8 mouse cellular contexts compared by ENCODE assay signal in the genomic region with DNA sequence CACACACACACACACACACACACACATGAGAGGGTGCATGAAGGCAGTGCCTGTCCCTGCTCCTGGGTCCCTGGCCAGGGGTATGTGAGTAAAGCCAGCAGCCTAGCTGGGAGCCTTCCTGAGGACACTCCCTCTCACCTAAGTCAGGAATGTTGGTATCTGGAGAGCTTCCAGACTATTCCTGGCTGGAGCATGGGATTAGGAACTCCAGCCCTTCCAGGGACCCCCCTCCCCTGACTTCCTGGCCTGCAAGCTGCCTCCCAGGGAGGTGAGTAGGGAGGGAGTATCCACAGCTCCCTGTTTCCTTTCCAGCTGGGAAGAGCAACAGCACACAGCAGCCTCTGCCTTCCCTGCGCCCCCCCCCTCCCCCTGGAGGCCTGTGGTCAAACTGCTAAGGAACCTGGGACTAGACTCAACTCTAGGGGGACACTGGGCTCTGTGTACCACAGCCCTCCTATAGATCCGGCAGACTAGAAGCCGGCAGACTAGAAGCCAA. TPM values are rescaled to one million over a fixed set of nuclear protein-coding genes. Genes with fewer than 3 reads are reported as not detected.
DNase-seq lines count a peak whose midpoint lies in the region; ATAC-seq lines count a peak whose summit lies in the region.

No protein-coding gene starts in this region.

- H3K4me1 ChIP-seq in heart, embryonic 13.5 days = peaks cover 63% of the 10 kb centered on the region

- ATAC-seq in heart, embryonic 13.5 days (ENCODE audit: extremely low read depth, insufficient number of reproducible peaks, low FRiP score, low TSS enrichment) = peak; percentile 61; the same call in 1 of the 2 replicates
- ATAC-seq in megakaryocyte-erythroid progenitor cell, adult 5-6 weeks (replicated peaks; ENCODE audit: low FRiP score, low TSS enrichment, poor library complexity, severe bottlenecking) = no peak

- H3K4me3 ChIP-seq in heart, embryonic 13.5 days = peak overlapping the region; percentile 38

- peaks cover 9% of the 10 kb centered on the region; the same call in 1 of the 2 replicates for H3K27me3 ChIP-seq in heart, embryonic 13.5 days (replicated peaks)

- peak overlapping the region; percentile 68 for H3K4me2 ChIP-seq in heart, embryonic 13.5 days

- no peaks in the 10 kb centered on the region for H3K36me3 ChIP-seq in heart, embryonic 13.5 days

- H3K27ac ChIP-seq in heart, embryonic 13.5 days (replicated peaks) = peak overlapping the region; percentile 99

- peak; percentile 42 for DNase-seq in ovary, adult 18-20 months (ENCODE audit: low spot score)
- no peak for DNase-seq in ovary, postnatal 36 days (ENCODE audit: low spot score)
- DNase-seq in kidney, postnatal 36 days = peak; percentile 79 to 87
- DNase-seq in yolk sac, embryonic 10.5 days (ENCODE audit: low spot score) = peak; percentile 59
- DNase-seq in layer of hippocampus, adult 18-20 months (ENCODE audit: low spot score in 2 of 2) = no peak
- no peak for DNase-seq in thymus, adult 18-20 months

- no peaks in the 10 kb centered on the region for H3K9me3 ChIP-seq in heart, embryonic 13.5 days

- 2% methylated on average over 2 of the region's 3 CpGs for WGBS in heart, embryonic 13.5 days

- H3K9ac ChIP-seq in heart, embryonic 13.5 days = peak overlapping the region; percentile 78

RNA-seq across cellular contexts. Expression of a gene that starts 1.2 kb away (rescaled TPM):
- polyA plus RNA-seq in heart, embryonic 13.5 days (2015; fragmentation: Nextera tagmentation; extraction: Ambion mirVana) = 6.0 and 6.2 TPM in 2 replicates
- under 1 TPM in 1 of 2 experiments, not detected in 1; 0.15 TPM for total RNA-seq in layer of hippocampus, adult 18-20 months (2021)
- total RNA-seq in megakaryocyte-erythroid progenitor cell, adult 5-6 weeks (2014; fragmentation: Nextera tagmentation) = not detected in 2 replicates
- not detected in 2 replicates for total RNA-seq in megakaryocyte-erythroid progenitor cell, adult 5-6 weeks (2017)

RNA-seq across cellular contexts. Expression of a gene that starts 26.1 kb away (rescaled TPM):
- polyA plus RNA-seq in heart, embryonic 13.5 days (2015; fragmentation: Nextera tagmentation; extraction: Ambion mirVana) = 0.62 and 0.70 TPM in 2 replicates
- total RNA-seq in layer of hippocampus, adult 18-20 months (2021) = 100 to 1,000 TPM; 126 to 134 TPM
- not detected in 2 replicates for total RNA-seq in megakaryocyte-erythroid progenitor cell, adult 5-6 weeks (2014; fragmentation: Nextera tagmentation)
- not detected in 2 replicates for total RNA-seq in megakaryocyte-erythroid progenitor cell, adult 5-6 weeks (2017)

Comparison
In these comparisons a context has a peak if more than half of its experiments do, and no peak if none do; other contexts are left out.
1. DNase-seq: peak in ovary, adult 18-20 months (single experiment), kidney, postnatal 36 days (2 of 2) and yolk sac, embryonic 10.5 days (single experiment); none in ovary, postnatal 36 days (single experiment), layer of hippocampus, adult 18-20 months (0 of 2) and thymus, adult 18-20 months (0 of 2).
2. RNA of a gene that starts 26.1 kb away (total RNA-seq): 126 to 134 TPM in layer of hippocampus, adult 18-20 months; not detected in megakaryocyte-erythroid progenitor cell, adult 5-6 weeks; every median in the first group is over 100 times any median in the second.